Mouse (Mus musculus) brown adipose tissue, adult 24 weeks (tissue): ENCODE measurements around the gene Coa3. TPM values are rescaled to one million over a fixed set of nuclear protein-coding genes. Genes with fewer than 3 reads are reported as not detected.

ENCODE experiments used
- polyA plus RNA-seq: library from polyadenylated mRNA; stranded (reverse); fragments of >200 nt; gene quantifications from 2 replicates; pipeline ENCODE4 v1.2.4, GENCODE M21; 2012; ENCODE audit not compliant: missing spikeins, insufficient read depth, insufficient read length

Coa3 gene
- polyA plus RNA-seq, 1 experiment = 144 TPM

Other genes starting within 250 kb of the Coa3 start
- 4.4 and 7.1 TPM in 2 replicates for gene Naglu, start 209.1 kb downstream of the Coa3 start, polyA plus RNA-seq
- not detected in 2 replicates for gene Hsd17b1, start 200.7 kb downstream of the Coa3 start, polyA plus RNA-seq
- gene Coasy, start 196.5 kb downstream of the Coa3 start, polyA plus RNA-seq = 98.3 and 102 TPM in 2 replicates
- 55.0 and 67.5 TPM in 2 replicates for gene Mlx, start 191.8 kb downstream of the Coa3 start, polyA plus RNA-seq
- 1.7 and 3.6 TPM in 2 replicates for gene Psmc3ip, start 183.7 kb downstream of the Coa3 start, polyA plus RNA-seq
- 43.7 and 49.6 TPM in 2 replicates for gene Retreg3, start 159.2 kb downstream of the Coa3 start, polyA plus RNA-seq
- gene Tubg1, start 159.2 kb downstream of the Coa3 start, polyA plus RNA-seq = 46.6 and 49.2 TPM in 2 replicates
- 1.1 and 1.9 TPM in 2 replicates for gene Tubg2, start 123.2 kb downstream of the Coa3 start, polyA plus RNA-seq
- 7.2 and 11.2 TPM in 2 replicates for gene Cntnap1, start 108.6 kb downstream of the Coa3 start, polyA plus RNA-seq
- gene Plekhh3, start 107.8 kb downstream of the Coa3 start, polyA plus RNA-seq = 21.8 and 33.6 TPM in 2 replicates
- gene Ccr10, start 103.7 kb downstream of the Coa3 start, polyA plus RNA-seq = 1.2 TPM in 1 of 2 replicates, not detected in the other
- gene Ezh1, start 52.7 kb downstream of the Coa3 start, polyA plus RNA-seq = 13.3 and 20.7 TPM in 2 replicates
- gene Ramp2, start 33.1 kb downstream of the Coa3 start, polyA plus RNA-seq = 20.0 and 27.6 TPM in 2 replicates
- 109 and 141 TPM in 2 replicates for gene Vps25, start 25.4 kb downstream of the Coa3 start, polyA plus RNA-seq
- gene Wnk4, start 18.5 kb downstream of the Coa3 start, polyA plus RNA-seq = not detected in 2 replicates
- 0.75 and 0.79 TPM in 2 replicates for gene Cntd1, start 102 bp downstream of the Coa3 start, polyA plus RNA-seq
- 38.3 and 48.7 TPM in 2 replicates for gene Becn1, start 23.2 kb upstream of the Coa3 start, polyA plus RNA-seq
- 58.0 and 79.6 TPM in 2 replicates for gene Psme3, start 37.1 kb upstream of the Coa3 start, polyA plus RNA-seq
- gene Aoc2, start 45.9 kb upstream of the Coa3 start, polyA plus RNA-seq = 0.55 TPM in 1 of 2 replicates, not detected in the other
- 156 and 209 TPM in 2 replicates for gene Aoc3, start 51.5 kb upstream of the Coa3 start, polyA plus RNA-seq
- gene G6pc, start 88.4 kb upstream of the Coa3 start, polyA plus RNA-seq = not detected in 2 replicates
- 20.2 and 30.5 TPM in 2 replicates for gene Aarsd1, start 138.5 kb upstream of the Coa3 start, polyA plus RNA-seq
- 7.1 and 9.8 TPM in 2 replicates for gene Gm27029, start 145.7 kb upstream of the Coa3 start, polyA plus RNA-seq
- 5.6 and 5.8 TPM in 2 replicates for gene Rundc1, start 146.0 kb upstream of the Coa3 start, polyA plus RNA-seq
- gene Ptges3l, start 146.2 kb upstream of the Coa3 start, polyA plus RNA-seq = 3.8 and 4.2 TPM in 2 replicates
- 376 and 386 TPM in 2 replicates for gene Rpl27, start 163.2 kb upstream of the Coa3 start, polyA plus RNA-seq
- 14.8 and 19.7 TPM in 2 replicates for gene Ifi35, start 169.3 kb upstream of the Coa3 start, polyA plus RNA-seq
- gene Rnd2, start 185.9 kb upstream of the Coa3 start, polyA plus RNA-seq = 3.7 and 3.8 TPM in 2 replicates
- 16.0 and 22.4 TPM in 2 replicates for gene Vat1, start 187.1 kb upstream of the Coa3 start, polyA plus RNA-seq